Mouse (Mus musculus): Measurements from ENCODE around the gene Mtfr2. TPM values are rescaled to one million over a fixed set of nuclear protein-coding genes. Genes with fewer than 3 reads are reported as not detected.

The Mtfr2 gene
- polyA plus RNA-seq, 1 experiment: 0.20 TPM

GRCm38 (mm10) chr10:20313447-20313846 lies 34.1 kb upstream of the Mtfr2 start:
- Histone ChIP-seq H3K4me1 (ENCODE audit: control insufficient read depth, insufficient read depth, low read length) (peaks cover 8% of the 10 kb centered on the region), H3K36me3 (ENCODE audit: control insufficient read depth, insufficient read depth, low read length) (no peaks in the 10 kb centered on the region), H3K27me3 (replicated peaks; ENCODE audit: control insufficient read depth, insufficient read depth, low read length) (no peaks in the 10 kb centered on the region), H3K27ac (ENCODE audit: insufficient read depth, low read depth, low read length) (no peak overlapping the region), H3K4me3 (ENCODE audit: insufficient read depth, low read depth, low read length) (peak overlapping the region; percentile 94)
- no peak for TF ChIP-seq CTCF (conservative IDR thresholded peaks at IDR 0.05; ENCODE audit: insufficient read depth, insufficient read length, low read depth, low read length)
- no peak for TF ChIP-seq POLR2A (IDR thresholded peaks at IDR 0.05; ENCODE audit: low read depth, low read length)
- DNase-seq: no peak
- 38% methylated on average over 13 of the region's 13 CpGs for WGBS

- no peaks in the 10 kb centered on the region; the same call in 1 of the 2 replicates for H3K36me3 ChIP-seq (ENCODE audit: control insufficient read depth, insufficient read depth, low read length)
- H3K4me1 ChIP-seq (ENCODE audit: control insufficient read depth, insufficient read depth, low read length): peaks cover 8% of the 10 kb centered on the region
- no peak for DNase-seq
- H3K27me3 ChIP-seq (replicated peaks; ENCODE audit: control insufficient read depth, insufficient read depth, low read length): no peaks in the 10 kb centered on the region
- no peak overlapping the region for H3K27ac ChIP-seq (ENCODE audit: insufficient read depth, low read depth, low read length)
- WGBS: 76% methylated on average over 4 of the region's 4 CpGs
- no peak overlapping the region for H3K4me3 ChIP-seq (ENCODE audit: insufficient read depth, low read depth, low read length)
- TF ChIP-seq POLR2A (IDR thresholded peaks at IDR 0.05; ENCODE audit: low read depth, low read length) (no peak), CTCF (conservative IDR thresholded peaks at IDR 0.05; ENCODE audit: insufficient read depth, insufficient read length, low read depth, low read length) (no peak)
Measured at GRCm38 (mm10) chr10:20313941-20314340, 33.6 kb upstream of the Mtfr2 start.

- 59% methylated on average over 2 of the region's 2 CpGs for WGBS
- TF ChIP-seq CTCF (conservative IDR thresholded peaks at IDR 0.05; ENCODE audit: insufficient read depth, insufficient read length, low read depth, low read length) (0 out of 2 replicates have a peak, but pooled peaks have one; percentile 5), POLR2A (IDR thresholded peaks at IDR 0.05; ENCODE audit: low read depth, low read length) (no peak)
Measured at GRCm38 (mm10) chr10:20314797-20315196, 32.8 kb upstream of the Mtfr2 start.

GRCm38 (mm10) chr10:20317466-20317865 lies 30.1 kb upstream of the Mtfr2 start:
- DNase-seq: no peak
- WGBS: 54% methylated on average over 5 of the region's 5 CpGs
- Histone ChIP-seq H3K4me1 (ENCODE audit: control insufficient read depth, insufficient read depth, low read length) (0 out of 2 replicates have a peak, but pooled peaks cover 3% of the 10 kb centered on the region), H3K4me3 (ENCODE audit: insufficient read depth, low read depth, low read length) (no peak overlapping the region), H3K27me3 (replicated peaks; ENCODE audit: control insufficient read depth, insufficient read depth, low read length) (no peaks in the 10 kb centered on the region), H3K36me3 (ENCODE audit: control insufficient read depth, insufficient read depth, low read length) (no peaks in the 10 kb centered on the region; the same call in 1 of the 2 replicates), H3K27ac (ENCODE audit: insufficient read depth, low read depth, low read length) (no peak overlapping the region)
- TF ChIP-seq POLR2A (IDR thresholded peaks at IDR 0.05; ENCODE audit: low read depth, low read length): no peak
- TF ChIP-seq CTCF (conservative IDR thresholded peaks at IDR 0.05; ENCODE audit: insufficient read depth, insufficient read length, low read depth, low read length): no peak

More at GRCm38 (mm10) chr10:20314797-20315196, 32.8 kb upstream of the Mtfr2 start:
- H3K36me3 ChIP-seq (ENCODE audit: control insufficient read depth, insufficient read depth, low read length): no peaks in the 10 kb centered on the region; the same call in 1 of the 2 replicates
- H3K4me1 ChIP-seq (ENCODE audit: control insufficient read depth, insufficient read depth, low read length): peaks cover 8% of the 10 kb centered on the region
- peak; percentile 19 for DNase-seq
- no peak overlapping the region for H3K27ac ChIP-seq (ENCODE audit: insufficient read depth, low read depth, low read length)
- H3K4me3 ChIP-seq (ENCODE audit: insufficient read depth, low read depth, low read length): no peak overlapping the region
- no peaks in the 10 kb centered on the region for H3K27me3 ChIP-seq (replicated peaks; ENCODE audit: control insufficient read depth, insufficient read depth, low read length)

- Histone ChIP-seq H3K36me3 (ENCODE audit: control insufficient read depth, insufficient read depth, low read length) (peaks cover 18% of the 10 kb centered on the region), H3K4me1 (ENCODE audit: control insufficient read depth, insufficient read depth, low read length) (no peaks in the 10 kb centered on the region), H3K27ac (ENCODE audit: insufficient read depth, low read depth, low read length) (no peak overlapping the region), H3K27me3 (replicated peaks; ENCODE audit: control insufficient read depth, insufficient read depth, low read length) (no peaks in the 10 kb centered on the region), H3K4me3 (ENCODE audit: insufficient read depth, low read depth, low read length) (no peak overlapping the region)
- TF ChIP-seq CTCF (conservative IDR thresholded peaks at IDR 0.05; ENCODE audit: insufficient read depth, insufficient read length, low read depth, low read length) (no peak), POLR2A (IDR thresholded peaks at IDR 0.05; ENCODE audit: low read depth, low read length) (no peak)
- DNase-seq: no peak
Measured at GRCm38 (mm10) chr10:20326226-20326625, 21.3 kb upstream of the Mtfr2 start.

GRCm38 (mm10) chr10:20331262-20331661 lies 16.3 kb upstream of the Mtfr2 start:
- Histone ChIP-seq H3K27ac (ENCODE audit: insufficient read depth, low read depth, low read length) (no peak overlapping the region), H3K4me1 (ENCODE audit: control insufficient read depth, insufficient read depth, low read length) (no peaks in the 10 kb centered on the region), H3K4me3 (ENCODE audit: insufficient read depth, low read depth, low read length) (no peak overlapping the region), H3K36me3 (ENCODE audit: control insufficient read depth, insufficient read depth, low read length) (peaks cover 16% of the 10 kb centered on the region), H3K27me3 (replicated peaks; ENCODE audit: control insufficient read depth, insufficient read depth, low read length) (no peaks in the 10 kb centered on the region)
- WGBS: 65% methylated on average over 2 of the region's 2 CpGs
- no peak for TF ChIP-seq CTCF (conservative IDR thresholded peaks at IDR 0.05; ENCODE audit: insufficient read depth, insufficient read length, low read depth, low read length)
- TF ChIP-seq POLR2A (IDR thresholded peaks at IDR 0.05; ENCODE audit: low read depth, low read length): no peak
- no peak for DNase-seq

- no peak for DNase-seq
Measured at GRCm38 (mm10) chr10:20337872-20338271, 9.7 kb upstream of the Mtfr2 start.

More at GRCm38 (mm10) chr10:20337872-20338271, 9.7 kb upstream of the Mtfr2 start:
- H3K36me3 ChIP-seq (ENCODE audit: control insufficient read depth, insufficient read depth, low read length): peaks cover 19% of the 10 kb centered on the region
- TF ChIP-seq POLR2A (IDR thresholded peaks at IDR 0.05; ENCODE audit: low read depth, low read length) (no peak), CTCF (conservative IDR thresholded peaks at IDR 0.05; ENCODE audit: insufficient read depth, insufficient read length, low read depth, low read length) (no peak)
- H3K27ac ChIP-seq (ENCODE audit: insufficient read depth, low read depth, low read length): no peak overlapping the region
- H3K27me3 ChIP-seq (replicated peaks; ENCODE audit: control insufficient read depth, insufficient read depth, low read length): no peaks in the 10 kb centered on the region
- no peak overlapping the region for H3K4me3 ChIP-seq (ENCODE audit: insufficient read depth, low read depth, low read length)
- no peaks in the 10 kb centered on the region for H3K4me1 ChIP-seq (ENCODE audit: control insufficient read depth, insufficient read depth, low read length)
- 86% methylated on average over 7 of the region's 7 CpGs for WGBS

All from kidney, adult 2 months (tissue).